Mouse (Mus musculus): ENCODE data around the gene Ntn3. TPM values are rescaled to one million over a fixed set of nuclear protein-coding genes. Genes with fewer than 3 reads are reported as not detected.

The Ntn3 gene
- total RNA-seq, 2 experiments from 2014 or later = not detected

DNA sequence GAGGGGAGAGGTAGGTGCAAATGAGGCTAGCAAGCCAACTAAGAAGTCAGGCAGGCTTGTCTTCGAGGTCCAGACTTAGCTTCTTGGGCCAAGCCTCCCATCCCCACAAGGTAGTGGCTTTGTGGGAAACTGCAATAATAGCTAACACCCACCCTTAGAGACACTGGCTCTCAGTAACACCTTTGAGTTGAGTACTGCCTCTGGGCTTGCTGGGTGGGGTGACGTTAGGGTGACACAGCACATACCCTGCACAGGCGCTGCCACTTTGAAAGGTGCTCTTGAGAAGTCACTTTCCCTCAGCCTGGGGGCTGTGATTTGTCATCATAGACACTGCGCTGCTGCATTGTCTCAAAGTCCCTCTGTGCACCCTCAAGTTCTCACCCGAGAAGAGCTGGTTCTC lies 15.6 kb downstream of the Ntn3 start:
- ATAC-seq (replicated peaks; ENCODE audit: low FRiP score, poor library complexity, severe bottlenecking) = peak; percentile 83

GRCm38 (mm10) chr17:24193268-24193667 lies 16.1 kb downstream of the Ntn3 start:
- no peak for ATAC-seq (replicated peaks; ENCODE audit: low FRiP score, poor library complexity, severe bottlenecking)

GRCm38 (mm10) chr17:24192848-24193247 lies 16.5 kb downstream of the Ntn3 start:
- ATAC-seq (replicated peaks; ENCODE audit: low FRiP score, poor library complexity, severe bottlenecking) = no peak

GRCm38 (mm10) chr17:24191481-24191880 lies 17.9 kb downstream of the Ntn3 start:
- no peak for ATAC-seq (replicated peaks; ENCODE audit: low FRiP score, poor library complexity, severe bottlenecking)

DNA sequence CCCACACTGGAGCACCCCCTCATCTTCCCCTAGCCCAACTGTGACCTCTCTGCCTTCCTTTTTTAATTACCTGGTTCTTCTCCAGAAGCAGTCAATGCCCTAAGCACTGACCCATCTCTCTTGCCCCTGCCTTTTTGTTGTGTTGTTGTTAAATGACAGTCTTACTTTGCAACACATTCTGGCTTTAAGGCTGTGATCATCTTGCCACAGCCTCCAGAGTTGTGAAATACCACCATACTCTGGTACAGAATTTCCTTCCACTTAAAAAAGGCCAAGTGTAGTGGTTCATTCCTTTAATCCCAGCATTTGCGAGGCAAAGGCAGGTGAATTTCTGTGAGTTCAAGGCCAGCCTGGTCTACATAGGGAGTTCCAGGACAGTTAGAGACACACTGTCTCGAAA lies 18.4 kb downstream of the Ntn3 start:
- no peak for ATAC-seq (replicated peaks; ENCODE audit: low FRiP score, poor library complexity, severe bottlenecking)

DNA sequence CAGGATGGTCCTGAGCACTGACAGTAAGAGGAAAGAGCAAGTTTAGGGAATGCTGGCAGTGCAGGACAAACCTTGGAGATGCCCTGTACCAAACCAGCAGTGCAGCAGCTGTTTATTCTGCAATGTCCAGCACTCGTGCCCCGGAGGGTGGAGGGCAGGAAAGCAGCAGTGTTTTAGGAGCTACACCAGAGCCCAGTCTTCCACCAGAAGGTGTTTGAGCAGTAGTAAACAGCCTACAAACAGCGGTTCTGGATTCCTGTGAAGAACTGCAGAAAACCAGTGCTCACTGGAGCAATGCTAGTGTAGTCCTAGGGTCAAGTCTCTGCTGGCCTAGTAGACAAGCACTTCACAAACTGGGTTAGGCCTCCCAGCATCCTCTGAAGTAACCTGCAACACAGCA lies 35.1 kb downstream of the Ntn3 start:
- ATAC-seq (replicated peaks; ENCODE audit: low FRiP score, poor library complexity, severe bottlenecking) = no peak

DNA sequence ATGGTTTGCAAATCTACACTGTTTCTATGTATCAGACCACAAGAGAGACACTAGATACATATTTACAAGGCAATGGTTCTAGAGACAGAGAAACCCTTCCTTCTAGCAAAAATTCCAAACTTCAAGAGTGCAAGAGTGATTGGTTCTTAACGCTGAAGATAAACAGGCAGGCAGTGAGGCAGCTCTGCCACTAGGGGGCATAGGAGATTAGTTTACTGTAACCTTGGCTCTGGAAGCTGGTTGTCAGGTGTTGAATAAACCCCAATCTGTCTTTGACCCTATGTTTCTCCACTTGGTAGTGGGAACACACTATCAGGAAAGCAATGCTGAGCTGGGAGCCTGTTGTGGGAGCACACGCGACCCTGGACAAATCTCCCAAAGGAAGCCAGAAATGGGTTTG lies 35.9 kb downstream of the Ntn3 start:
- ATAC-seq (replicated peaks; ENCODE audit: low FRiP score, poor library complexity, severe bottlenecking) = peak; percentile 55

GRCm38 (mm10) chr17:24171738-24172137 lies 37.6 kb downstream of the Ntn3 start:
- no peak for ATAC-seq (replicated peaks; ENCODE audit: low FRiP score, poor library complexity, severe bottlenecking)

GRCm38 (mm10) chr17:24170729-24171128 lies 38.6 kb downstream of the Ntn3 start:
- ATAC-seq (replicated peaks; ENCODE audit: low FRiP score, poor library complexity, severe bottlenecking) = no peak

DNA sequence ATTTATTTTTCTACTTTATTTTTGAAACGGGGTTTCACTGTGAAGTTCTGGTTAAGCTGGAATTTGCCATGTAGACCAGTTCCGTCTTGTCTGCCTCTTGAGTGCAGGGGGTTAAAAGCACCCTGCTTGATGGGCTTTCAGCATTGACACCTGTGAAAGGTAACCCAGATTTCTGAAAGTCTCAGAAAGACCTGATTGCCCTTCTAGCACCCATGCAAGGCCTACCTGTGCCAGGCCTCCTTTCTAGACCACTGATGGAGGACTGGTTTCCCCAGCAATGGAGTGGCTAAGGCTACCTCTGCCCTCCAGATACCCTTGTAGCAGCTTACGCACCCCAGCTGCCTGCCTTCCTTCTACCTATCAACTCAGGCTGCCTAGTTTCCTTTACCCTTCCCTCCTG lies 39.2 kb downstream of the Ntn3 start:
- no peak for ATAC-seq (replicated peaks; ENCODE audit: low FRiP score, poor library complexity, severe bottlenecking)

GRCm38 (mm10) chr17:24169317-24170065 lies 39.8 kb downstream of the Ntn3 start, which contains the start of gene Atp6v0c:
Gene Atp6v0c (minus strand): TSS chr17:24169702.
- peak; percentile 86 for ATAC-seq (replicated peaks; ENCODE audit: low FRiP score, poor library complexity, severe bottlenecking)

GRCm38 (mm10) chr17:24168590-24169277 lies 40.6 kb downstream of the Ntn3 start:
- peak; percentile 52 for ATAC-seq (replicated peaks; ENCODE audit: low FRiP score, poor library complexity, severe bottlenecking)

- no peak for ATAC-seq (replicated peaks; ENCODE audit: low FRiP score, poor library complexity, severe bottlenecking)
Observed at GRCm38 (mm10) chr17:24167891-24168505, 41.3 kb downstream of the Ntn3 start.

DNA sequence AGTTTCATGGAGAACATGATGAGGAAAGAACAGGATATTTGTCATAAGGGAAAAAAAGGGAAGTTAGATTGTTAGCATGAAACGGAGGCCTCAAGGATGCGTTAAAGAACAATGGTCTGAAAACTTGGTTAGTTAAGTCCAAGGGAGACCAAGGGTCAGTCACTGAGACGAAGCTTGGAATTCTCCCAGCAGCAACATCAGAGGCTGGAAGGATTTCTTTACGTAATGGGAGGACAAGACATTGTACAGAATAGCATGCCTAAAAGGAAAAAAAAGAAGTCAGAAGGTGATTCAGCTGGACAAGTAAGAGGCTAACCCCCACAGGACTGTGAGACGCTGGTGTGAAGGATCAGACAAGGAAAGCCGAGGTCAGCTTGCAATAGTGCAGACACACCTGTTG lies 42.2 kb downstream of the Ntn3 start:
- no peak for ATAC-seq (replicated peaks; ENCODE audit: low FRiP score, poor library complexity, severe bottlenecking)

DNA sequence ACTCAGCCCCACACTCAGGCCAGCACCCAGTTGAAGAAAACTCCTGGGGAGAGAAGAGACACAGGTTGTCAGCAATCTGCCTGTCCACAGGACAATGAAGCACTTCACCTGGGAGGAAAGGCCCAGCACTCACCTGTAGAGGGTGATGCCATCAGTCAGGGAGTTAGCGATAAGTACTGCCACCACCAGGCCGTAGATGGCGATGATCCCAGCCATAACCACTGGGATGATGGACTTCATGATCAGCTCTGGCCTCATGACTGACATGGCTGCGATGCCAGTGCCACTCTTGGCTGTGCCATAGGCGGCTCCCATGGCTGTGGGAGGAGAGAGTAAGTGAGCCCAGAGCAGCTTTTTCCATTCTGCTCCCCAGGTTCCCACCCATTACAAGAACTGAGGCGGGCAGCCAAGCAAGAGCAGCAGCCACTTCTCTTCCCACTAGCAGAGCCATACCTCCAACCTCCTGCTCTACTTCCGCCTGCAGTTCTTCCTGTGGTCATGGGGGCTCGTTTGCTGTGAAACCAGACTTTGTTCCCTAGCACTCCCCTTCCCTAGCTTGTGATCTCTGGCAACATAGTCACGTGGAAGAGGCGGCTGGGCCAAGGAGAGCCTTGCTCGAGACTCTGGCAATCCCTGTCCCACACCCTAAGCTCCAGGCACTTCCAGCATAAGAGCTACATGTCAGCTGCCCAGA lies 44.6 kb downstream of the Ntn3 start:
- ATAC-seq (replicated peaks; ENCODE audit: low FRiP score, poor library complexity, severe bottlenecking) = no peak

- peak; percentile 88 for ATAC-seq (replicated peaks; ENCODE audit: low FRiP score, poor library complexity, severe bottlenecking)
Observed at GRCm38 (mm10) chr17:24163176-24163962, 46.0 kb downstream of the Ntn3 start, which contains the start of gene Amdhd2. Gene Amdhd2 (minus strand): TSS chr17:24163766.

DNA sequence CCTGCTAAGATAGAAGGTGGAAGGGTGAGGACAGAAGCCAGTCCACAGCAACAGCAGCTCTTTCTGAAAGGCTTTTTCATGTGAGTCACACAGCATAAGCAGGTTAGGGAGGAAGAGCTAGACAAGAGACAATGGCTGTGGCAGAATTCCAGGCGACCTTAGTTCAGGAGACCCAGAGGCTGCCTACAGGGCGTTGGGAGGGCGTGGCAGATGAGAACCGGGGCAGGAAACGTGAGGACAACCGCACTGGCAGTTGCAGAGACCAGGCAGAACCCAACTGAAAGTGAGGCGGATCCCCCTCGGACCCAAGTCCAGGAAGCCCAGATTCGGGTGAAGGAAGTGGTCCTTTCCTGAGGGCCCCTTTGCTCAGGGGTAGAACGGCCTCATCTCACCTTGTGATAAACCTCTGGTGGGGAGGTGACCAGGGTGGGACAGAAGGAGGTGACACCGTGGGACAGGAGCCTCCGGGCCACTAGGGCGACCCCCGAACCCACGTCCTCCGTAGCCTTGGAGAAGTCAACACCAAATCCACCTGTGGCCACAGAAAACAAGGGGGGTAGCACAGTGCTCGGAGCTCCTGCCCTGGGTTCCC lies 46.7 kb downstream of the Ntn3 start:
- peak; percentile 17; the same call in 1 of the 2 replicates for ATAC-seq (replicated peaks; ENCODE audit: low FRiP score, poor library complexity, severe bottlenecking)

- ATAC-seq (replicated peaks; ENCODE audit: low FRiP score, poor library complexity, severe bottlenecking) = no peak
Observed at GRCm38 (mm10) chr17:24161466-24161865, 47.9 kb downstream of the Ntn3 start.

DNA sequence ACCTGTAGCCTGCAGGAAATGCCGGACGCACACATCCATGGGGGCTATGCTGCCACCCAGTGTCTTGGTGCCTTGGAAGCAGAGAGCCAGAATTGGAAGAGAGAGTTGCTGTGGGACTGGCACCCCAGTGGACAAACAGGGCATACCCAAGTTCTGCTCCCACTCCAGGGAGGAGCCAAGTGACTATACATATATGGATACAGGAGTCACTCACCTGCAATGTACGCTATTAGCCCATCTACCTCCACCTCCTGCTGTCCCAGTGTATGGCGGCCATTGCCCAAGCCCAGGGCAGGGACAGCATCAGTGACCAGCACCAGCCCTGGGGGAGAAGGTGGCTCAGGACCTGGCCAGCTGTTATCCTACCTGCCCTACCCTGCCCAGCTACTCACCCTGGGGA lies 51.8 kb downstream of the Ntn3 start:
- ATAC-seq (replicated peaks; ENCODE audit: low FRiP score, poor library complexity, severe bottlenecking) = no peak
